31 mouse cellular contexts compared by ENCODE assay signal in genomic region chr3:15345606-15346005, GRCm38 (mm10). TPM values are rescaled to one million over a fixed set of nuclear protein-coding genes. Genes with fewer than 3 reads are reported as not detected.
"Had no signal": no experiment of that assay in that cellular context is flagged by ENCODE, and none has a peak within 500 bp of the region (broad histone marks: within the 10 kb centered on the region; RNA-seq: fewer than 3 reads in every experiment).

No protein-coding gene starts in this region.

RNA-seq across cellular contexts. Expression of gene Gm9733, which starts 13.5 kb away (rescaled TPM):
- total RNA-seq: left cerebral cortex, adult 18-20 months; left cerebral cortex, adult 2 months; left cerebral cortex, adult 8-10 months; left cerebral cortex, postnatal 10 days; left cerebral cortex, postnatal 14 days; left cerebral cortex, postnatal 25 days; left cerebral cortex, postnatal 36 days; left cerebral cortex, postnatal 4 days; liver, adult 2 months; megakaryocyte-erythroid progenitor cell, adult 5-6 weeks; midbrain, postnatal 0 days had no signal
- polyA plus RNA-seq: limb, embryonic 10.5 days; limb, embryonic 11.5 days; limb, embryonic 12.5 days; limb, embryonic 13.5 days; limb, embryonic 14.5 days; limb, embryonic 15.5 days; liver, adult 2 months; liver, embryonic 11.5 days; liver, embryonic 12.5 days; liver, embryonic 13.5 days; lung, embryonic 14.5 days; midbrain, embryonic 10.5 days; midbrain, embryonic 11.5 days; midbrain, embryonic 12.5 days; midbrain, embryonic 13.5 days; midbrain, embryonic 14.5 days; midbrain, embryonic 15.5 days; midbrain, embryonic 16.5 days; midbrain, postnatal 0 days; myocyte; neural tube, embryonic 11.5 days; neural tube, embryonic 12.5 days had no signal
